Mouse (Mus musculus) erythroblast, embryonic 14.5 days (primary cell): ENCODE data around the gene Mroh3.

Experiments used
- GATA1 ChIP-seq: IDR thresholded peaks from 2 replicates; pipeline ENCODE4 v1.6.1; 2012; ENCODE audit warnings: low read length, inconsistent platforms, mixed read lengths
- TAL1 ChIP-seq: IDR thresholded peaks from 3 replicates; pipeline ENCODE4 v1.6.1; 2012; ENCODE audit warnings: low read length, inconsistent platforms, mixed read lengths

DNA sequence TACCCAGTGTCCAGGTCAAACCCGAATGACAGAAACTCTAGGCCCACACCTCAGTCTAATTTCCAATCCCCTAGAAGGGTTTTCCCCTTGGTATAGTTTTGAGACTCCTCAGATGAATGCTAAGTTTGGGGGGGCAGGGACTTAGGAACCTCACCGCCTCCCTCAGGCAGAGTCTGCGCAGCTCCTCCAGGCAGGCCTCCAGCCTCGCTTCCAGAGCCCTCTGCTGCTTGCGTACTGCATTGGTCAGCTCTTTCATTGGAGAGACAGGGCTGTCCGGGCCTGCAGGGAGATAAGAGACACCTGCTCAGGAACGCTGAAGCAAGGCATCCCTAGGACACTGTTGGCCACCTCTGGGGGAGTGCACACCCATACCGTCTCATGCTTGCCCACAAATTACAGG lies 14.0 kb upstream of the Mroh3 start:
- TF ChIP-seq GATA1 (no peak), TAL1 (no peak)
